Mouse (Mus musculus) cortical plate, adult 2 months (tissue): ENCODE results near the gene Rph3al. TPM values are rescaled to one million over a fixed set of nuclear protein-coding genes. Genes with fewer than 3 reads are reported as not detected.
A peak's percentile ranks its signal among the peaks of the same experiment; 100 is the strongest.

Source experiments
- H3K27ac ChIP-seq: fragments of 200-500 bp; 2 replicates; pipeline ENCODE4 v1.5.1; 2012; ENCODE audit warnings: low read length, control low read depth, inconsistent platforms; ENCODE audit not compliant: insufficient read depth
- H3K4me1 ChIP-seq: fragments of 200-500 bp; 2 replicates; pipeline ENCODE4 v1.6.1; 2011; ENCODE audit warnings: low read length; ENCODE audit not compliant: control insufficient read depth, insufficient read depth
- H3K4me3 ChIP-seq: fragments of 200-500 bp; 2 replicates; pipeline ENCODE4 v1.5.1; 2011; ENCODE audit warnings: mild to moderate bottlenecking, low read length, control low read depth; ENCODE audit not compliant: insufficient read depth
- CTCF ChIP-seq: fragments of 200-500 bp; IDR thresholded peaks from 2 replicates; pipeline ENCODE4 v1.5.1; 2011; ENCODE audit warnings: mild to moderate bottlenecking, control low read depth, low read length; ENCODE audit not compliant: insufficient read depth; ENCODE audit errors: extremely low read depth
- POLR2A ChIP-seq: fragments of 200-500 bp; IDR thresholded peaks from 2 replicates; pipeline ENCODE4 v1.6.1; 2011; ENCODE audit warnings: mild to moderate bottlenecking, low read length, control low read depth; ENCODE audit not compliant: insufficient read depth; ENCODE audit errors: extremely low read depth
- polyA plus RNA-seq: library from polyadenylated mRNA; depleted of rRNA; stranded (reverse); fragments of >200 nt; gene quantifications from 2 replicates; pipeline ENCODE4 v1.2.3, GENCODE M21; 2012

The Rph3al gene
- polyA plus RNA-seq, 1 experiment = 1.7 TPM

DNA sequence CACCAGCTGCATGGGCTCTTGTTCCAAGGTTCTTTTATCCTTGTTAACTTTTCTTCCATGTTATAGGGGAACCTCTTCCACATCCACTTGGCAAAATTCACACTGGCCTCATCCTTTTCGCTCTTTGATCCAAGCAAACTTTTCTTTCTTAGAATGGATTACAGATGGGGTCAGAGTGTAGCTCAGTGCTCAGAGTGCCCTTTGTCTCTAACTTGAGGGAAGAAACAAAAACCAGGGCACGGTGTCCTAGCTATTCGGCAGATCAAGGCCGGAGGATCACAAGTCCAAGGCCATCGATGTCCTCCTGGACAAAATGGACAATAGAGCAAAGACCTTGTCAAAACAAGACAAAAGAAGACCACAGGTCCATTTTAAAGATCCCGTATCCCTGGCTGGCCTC is 30.5 kb upstream of the Rph3al start:
- TF ChIP-seq POLR2A = no peak
- no peak for TF ChIP-seq CTCF
- Histone ChIP-seq H3K4me3 (no peak overlapping the region), H3K4me1 (no peaks in the 10 kb centered on the region), H3K27ac (no peak overlapping the region)

DNA sequence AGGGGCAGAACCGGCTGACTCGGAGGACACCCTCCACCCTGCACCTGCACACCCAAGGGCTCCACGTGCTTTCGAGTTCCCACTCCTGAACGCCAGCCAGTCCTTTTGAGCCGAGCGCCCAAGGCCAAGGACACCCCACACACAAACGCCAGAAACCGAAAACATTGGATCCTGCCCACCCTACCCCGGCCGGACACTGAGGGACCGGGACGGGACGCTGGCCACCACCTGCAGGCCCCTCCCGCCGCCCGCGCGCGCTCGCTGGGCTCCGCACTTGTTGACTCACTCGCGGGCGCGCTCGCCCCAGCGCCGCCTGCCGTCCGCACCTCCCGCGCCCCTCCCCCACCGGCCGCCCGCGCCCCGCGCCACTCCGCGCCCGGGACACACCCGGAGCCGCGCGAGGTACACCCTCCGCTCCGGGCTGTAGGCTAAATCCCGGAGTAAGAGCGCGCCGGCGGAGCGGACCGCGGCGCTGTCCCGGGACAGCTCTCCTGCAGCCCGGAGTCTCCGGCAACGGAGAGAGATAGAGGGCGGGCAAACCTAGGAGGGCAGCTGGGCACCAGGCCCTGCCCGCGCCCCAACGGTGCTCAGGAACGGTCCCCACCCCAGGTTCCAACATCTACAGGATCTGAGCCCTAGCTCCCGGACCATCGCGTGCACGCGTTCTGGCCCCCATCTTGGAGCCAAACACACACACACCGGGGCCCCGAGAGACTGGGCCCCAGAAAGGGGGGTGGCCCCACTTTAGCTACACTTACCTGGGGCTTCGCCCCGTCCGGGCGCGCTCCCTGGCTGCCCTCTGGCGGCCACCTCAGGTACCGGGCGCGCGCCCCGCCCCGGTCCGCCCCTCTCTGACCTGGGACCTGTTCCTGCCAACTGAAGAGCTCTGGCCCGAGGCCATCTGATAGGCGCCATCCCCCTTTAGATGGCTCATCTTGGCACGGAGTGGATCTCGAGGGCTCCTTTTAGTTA is 28.5 kb upstream of the Rph3al start:
- Histone ChIP-seq H3K4me3 (peak overlapping the region; percentile 42), H3K27ac (no peak overlapping the region), H3K4me1 (no peaks in the 10 kb centered on the region)
- 0 out of 2 replicates have a peak, but pooled peaks have one; percentile 17 for TF ChIP-seq CTCF
- no peak for TF ChIP-seq POLR2A

DNA sequence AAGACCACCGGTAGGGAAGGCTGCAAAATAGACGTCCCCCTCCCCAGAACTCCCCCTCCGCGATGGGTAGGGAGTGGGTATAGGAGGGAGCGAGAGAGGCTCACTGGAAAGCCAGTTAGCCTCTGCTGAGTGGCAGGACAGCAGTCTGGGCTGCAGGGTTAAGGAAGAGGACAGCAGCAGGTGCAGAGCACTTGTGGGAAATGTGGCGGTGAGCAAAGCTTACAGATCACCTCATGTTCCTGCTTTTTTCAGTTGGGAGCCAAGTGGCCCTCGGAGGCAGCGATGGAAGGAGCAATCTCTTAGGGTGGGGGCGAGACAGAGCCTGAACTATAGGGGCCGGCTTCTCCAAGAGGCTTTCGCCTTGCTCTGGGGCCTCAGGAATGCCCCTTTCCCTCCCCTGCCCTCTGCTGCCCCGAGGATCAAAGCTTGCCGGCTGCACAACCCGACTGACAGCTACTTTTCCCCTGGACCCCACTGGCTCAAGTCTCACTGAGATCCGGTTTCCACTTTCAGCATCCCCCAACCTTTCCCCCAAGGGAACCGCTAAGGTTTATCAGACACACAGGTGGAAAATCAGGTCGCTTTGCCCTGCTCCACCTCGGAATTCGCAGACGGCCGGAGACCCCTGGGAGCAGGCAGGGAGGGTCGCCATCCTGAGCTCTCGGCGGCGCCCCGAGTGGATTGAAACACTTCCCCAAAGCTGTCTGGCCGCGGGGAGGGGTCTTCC is 27.6 kb upstream of the Rph3al start:
- TF ChIP-seq POLR2A (no peak), CTCF (no peak)
- Histone ChIP-seq H3K4me1 (no peaks in the 10 kb centered on the region), H3K4me3 (peak overlapping the region; percentile 42), H3K27ac (no peak overlapping the region)

DNA sequence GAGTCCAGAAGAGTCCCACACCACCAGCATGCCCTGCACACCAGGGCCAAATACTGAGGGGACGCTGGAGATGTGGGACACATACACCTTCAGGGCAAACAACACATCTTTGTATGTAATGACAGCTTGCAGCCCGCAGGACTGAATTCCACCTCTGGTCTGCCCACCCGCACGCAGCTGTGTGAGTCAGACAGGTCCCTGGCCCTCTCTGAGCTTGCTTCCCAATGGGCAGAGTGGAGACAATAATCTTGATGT is 26.2 kb upstream of the Rph3al start:
- no peaks in the 10 kb centered on the region for H3K4me1 ChIP-seq
- H3K27ac ChIP-seq = no peak overlapping the region
- no peak overlapping the region for H3K4me3 ChIP-seq
- TF ChIP-seq CTCF = no peak
- TF ChIP-seq POLR2A = no peak

DNA sequence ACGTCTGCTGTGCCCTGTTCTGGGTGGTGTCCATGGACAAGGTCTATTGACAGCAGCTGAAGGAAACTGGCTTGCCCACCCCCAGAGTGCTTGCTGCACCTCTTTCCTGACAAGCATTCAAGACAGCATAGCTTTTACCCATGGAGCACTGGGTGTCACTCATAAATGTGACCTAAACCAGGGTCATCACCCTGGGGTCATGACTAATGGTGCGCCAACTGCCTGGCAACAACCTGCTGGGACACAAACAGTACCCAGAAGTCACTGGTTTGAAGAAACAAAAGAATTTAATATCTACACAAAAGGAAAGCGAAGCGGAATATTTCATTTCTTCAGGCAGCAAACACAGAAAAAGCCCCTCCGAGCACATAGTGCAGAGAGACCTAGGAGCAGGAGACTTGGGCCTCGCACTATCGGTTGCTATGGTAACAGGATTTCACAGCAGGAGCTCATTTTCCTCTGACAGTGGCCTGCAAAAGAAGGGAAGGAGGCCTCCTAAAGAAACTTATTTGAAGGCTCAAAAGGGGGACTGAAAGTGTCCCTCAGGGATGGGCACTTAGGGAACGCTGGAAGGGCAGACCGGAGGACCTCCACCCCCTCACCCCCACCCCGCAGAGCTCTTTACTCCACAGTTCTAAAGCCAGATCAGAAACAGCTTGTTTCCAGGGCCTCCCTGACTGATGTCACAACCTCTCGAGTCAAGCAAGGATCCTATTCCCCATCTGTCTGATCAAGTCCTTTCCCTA is 25.7 kb upstream of the Rph3al start:
- TF ChIP-seq POLR2A (no peak), CTCF (no peak)
- Histone ChIP-seq H3K4me3 (no peak overlapping the region), H3K27ac (no peak overlapping the region), H3K4me1 (no peaks in the 10 kb centered on the region)

DNA sequence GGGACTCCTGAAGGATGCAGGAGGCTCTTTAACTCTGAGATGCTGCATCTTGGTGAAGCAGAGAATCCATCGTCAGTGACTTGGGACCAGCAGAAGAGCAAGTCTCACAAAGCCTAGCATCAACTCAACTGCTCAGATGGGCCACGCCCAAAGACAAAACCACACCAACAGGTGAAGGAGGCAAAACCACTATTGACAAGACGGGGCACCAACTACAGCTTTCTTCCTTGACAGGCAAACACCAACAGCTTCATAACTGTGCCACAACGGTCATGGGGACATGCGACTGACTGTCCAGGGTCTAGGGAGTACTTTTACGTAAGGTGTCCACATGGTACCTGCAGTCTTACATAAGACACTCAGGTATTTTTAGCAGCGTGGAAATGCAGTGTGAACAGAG is 23.6 kb upstream of the Rph3al start:
- TF ChIP-seq CTCF (no peak), POLR2A (no peak)
- H3K27ac ChIP-seq = no peak overlapping the region
- H3K4me1 ChIP-seq = no peaks in the 10 kb centered on the region
- no peak overlapping the region for H3K4me3 ChIP-seq

DNA sequence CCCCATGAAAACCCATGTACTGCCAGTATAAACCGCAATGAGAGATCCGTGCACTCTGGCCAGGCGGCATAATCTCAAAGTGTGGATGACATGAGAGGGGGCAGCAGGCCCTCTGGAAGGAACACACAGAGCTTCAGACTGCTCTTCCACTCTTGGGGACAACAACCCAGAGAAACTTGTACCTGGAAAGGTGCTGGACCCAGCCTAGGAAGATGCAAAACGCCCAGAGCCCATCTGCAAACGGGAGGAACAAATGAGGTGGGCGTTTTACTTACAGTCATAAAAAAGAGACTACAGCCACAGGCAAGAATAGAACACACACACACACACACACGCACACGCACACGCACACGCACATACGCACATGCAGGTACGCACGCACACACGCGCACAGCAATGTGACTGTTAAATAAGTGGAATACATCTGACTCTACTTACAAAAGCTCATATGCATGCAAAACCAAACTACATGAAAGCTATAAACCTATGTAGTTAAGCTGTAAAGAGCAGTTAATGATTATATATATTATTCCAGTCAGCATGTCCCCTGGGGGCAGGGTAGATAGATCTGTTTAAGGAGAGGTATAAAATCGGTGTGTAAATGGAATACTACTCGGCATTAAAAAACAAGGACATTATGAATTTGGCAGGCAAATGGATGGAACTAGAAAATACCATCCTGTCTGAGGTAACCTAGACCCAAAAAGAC is 19.0 kb upstream of the Rph3al start:
- TF ChIP-seq CTCF (no peak), POLR2A (no peak)
- no peaks in the 10 kb centered on the region for H3K4me1 ChIP-seq
- no peak overlapping the region for H3K27ac ChIP-seq
- no peak overlapping the region for H3K4me3 ChIP-seq

DNA sequence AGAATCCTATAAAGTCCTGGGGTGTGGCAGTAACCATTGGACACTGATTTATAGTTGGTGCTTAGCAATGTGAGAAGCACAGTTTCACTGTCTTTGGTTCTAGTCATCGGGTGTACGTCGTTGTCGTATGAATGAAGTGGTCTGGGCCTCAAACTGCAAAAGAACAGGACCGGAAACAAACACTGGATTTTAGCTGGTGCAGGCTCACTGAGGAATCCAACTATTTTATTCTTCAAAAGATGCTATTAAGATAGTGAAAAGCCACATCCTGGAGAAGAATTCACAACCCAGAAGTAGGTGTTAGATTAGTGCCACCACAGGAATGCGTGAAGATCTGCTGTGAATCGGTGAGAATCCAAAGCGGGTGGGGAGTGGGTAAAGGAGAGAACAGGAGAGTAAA is 18.4 kb upstream of the Rph3al start:
- TF ChIP-seq POLR2A (no peak), CTCF (no peak)
- Histone ChIP-seq H3K4me1 (no peaks in the 10 kb centered on the region), H3K4me3 (no peak overlapping the region), H3K27ac (no peak overlapping the region)

DNA sequence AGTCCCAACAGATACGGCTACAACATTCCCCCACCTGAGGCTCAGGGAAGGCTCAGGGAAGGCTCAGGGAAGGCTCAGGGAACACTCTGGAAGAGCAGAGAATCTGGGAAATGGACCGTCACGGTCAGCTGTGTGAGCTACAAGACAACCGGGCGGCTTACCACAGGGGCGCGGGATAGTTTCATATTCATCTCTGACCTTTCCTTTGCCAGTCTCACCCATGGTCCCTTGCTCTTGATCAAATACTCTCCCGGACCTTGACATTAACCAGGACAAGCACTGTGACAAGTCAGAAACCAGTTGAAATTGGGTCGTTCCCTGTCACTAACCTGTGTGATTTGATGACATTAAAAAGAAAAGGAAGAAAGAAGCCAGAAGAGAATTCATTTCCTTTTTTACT is 16.7 kb upstream of the Rph3al start:
- Histone ChIP-seq H3K27ac (no peak overlapping the region), H3K4me3 (no peak overlapping the region), H3K4me1 (no peaks in the 10 kb centered on the region)
- TF ChIP-seq CTCF (no peak), POLR2A (no peak)
